Mouse (Mus musculus) ovary, postnatal 36 days (tissue): ENCODE results near the gene Nf2.

Source experiments
- DNase-seq: peaks from one replicate; pipeline ENCODE4 v3.0.0; 2022; ENCODE audit warnings: low spot score, mixed read lengths

Nf2 gene

DNA sequence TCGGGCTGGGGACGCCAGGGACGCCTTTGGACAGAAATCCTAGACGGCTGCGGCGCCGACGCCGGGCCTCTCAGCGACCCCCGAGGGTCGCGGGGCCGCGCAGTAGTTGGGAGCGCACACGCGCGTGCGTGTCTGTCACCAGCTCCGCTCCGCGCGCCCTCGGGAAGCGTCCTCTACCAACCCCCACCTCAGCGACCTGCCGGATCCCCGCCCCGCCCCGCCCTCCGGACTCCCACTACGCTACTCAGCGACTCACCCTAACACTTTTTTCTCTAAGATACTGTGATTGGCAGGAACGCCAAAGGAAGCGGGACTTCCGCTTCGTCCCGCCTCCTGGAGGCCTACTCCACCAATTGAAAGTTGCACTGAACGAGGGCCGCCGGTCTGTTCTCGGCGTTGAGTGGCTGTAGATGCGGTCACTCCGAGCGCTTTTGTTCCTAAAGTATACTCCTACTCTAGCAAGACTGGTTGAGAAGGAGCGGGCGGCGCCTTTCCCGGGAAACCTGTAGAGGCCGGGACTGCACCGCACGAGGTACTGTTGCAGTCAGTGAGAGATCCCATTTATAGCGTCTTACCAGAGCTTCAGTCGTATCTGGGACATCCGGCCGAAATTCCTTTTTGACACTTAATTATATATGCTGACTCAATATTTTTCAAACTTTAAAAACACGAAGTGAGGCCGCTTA is at the start of gene Nf2:
Gene Nf2, minus strand, starts transcription at position 279 of the 686 bp plus-strand sequence.
- peak; percentile 95 for DNase-seq

DNA sequence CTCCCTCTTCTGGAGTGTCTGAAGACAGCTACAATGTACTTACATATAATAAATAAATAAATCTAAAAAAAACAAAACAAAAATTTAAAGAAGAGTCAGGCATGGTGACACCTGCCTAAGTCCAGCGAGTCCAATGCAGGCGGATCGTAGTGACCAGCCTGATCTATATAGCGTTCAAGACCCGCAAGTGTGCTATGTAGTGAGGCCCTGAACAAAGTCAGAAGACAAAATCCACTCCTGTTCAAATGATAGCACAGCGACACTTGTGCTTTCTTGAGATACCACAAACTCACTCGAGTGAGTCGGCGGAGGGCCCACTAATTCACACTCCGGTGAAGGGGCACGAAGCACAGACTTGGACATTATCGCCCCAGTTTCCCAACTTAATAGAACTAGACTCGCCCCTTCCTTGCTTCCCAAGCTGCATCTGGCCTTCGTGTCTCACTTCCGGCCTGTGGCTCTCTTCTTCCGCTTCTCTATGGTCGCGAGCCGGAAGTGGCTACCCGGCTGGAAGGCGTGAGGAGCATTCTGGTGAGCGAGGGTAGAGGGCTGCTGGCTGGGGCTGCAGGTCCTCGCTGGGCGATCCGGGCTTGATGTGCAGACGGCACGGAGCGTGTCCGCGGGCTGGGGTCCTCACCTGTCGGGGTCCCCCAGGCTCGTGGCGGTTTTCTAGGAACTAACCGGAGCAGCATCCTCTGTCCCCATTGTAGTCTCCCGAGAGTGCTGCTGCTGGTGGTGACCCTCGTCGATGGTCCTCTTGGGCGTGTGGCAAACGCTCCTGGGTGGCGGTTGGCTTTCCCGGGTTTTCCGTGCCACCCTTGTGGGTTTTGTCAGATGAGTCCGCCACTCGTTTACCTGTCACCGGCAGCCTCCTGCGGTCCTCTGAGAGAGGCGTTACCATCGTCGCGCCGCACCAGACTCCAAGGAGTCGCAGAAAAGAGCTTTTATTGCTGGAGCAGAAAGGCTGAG is 45.8 kb upstream of the Nf2 start, which contains the start of gene Thoc5:
Gene Thoc5, plus strand, starts transcription at position 473 of the 969 bp plus-strand sequence.
- peak; percentile 77 for DNase-seq

DNA sequence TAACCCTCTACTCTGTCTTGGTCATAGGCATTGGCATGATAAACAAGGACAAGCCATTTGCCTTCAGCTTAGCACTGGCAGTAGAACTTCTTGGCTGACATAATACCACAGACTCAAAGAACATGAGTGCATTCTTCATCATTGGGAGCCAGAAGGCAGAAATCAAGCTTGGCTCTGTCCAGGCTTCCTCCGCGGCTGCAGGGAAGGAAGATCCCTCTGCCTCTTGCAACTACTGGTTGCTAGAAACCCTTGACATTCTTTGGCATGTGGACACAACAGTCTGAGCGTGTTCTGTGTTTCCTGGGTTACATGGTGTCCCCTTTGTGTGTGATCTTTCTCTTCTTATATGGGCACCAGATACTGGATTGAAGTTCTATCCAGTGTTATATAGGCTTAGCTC is 37.7 kb upstream of the Nf2 start:
- no peak for DNase-seq

DNA sequence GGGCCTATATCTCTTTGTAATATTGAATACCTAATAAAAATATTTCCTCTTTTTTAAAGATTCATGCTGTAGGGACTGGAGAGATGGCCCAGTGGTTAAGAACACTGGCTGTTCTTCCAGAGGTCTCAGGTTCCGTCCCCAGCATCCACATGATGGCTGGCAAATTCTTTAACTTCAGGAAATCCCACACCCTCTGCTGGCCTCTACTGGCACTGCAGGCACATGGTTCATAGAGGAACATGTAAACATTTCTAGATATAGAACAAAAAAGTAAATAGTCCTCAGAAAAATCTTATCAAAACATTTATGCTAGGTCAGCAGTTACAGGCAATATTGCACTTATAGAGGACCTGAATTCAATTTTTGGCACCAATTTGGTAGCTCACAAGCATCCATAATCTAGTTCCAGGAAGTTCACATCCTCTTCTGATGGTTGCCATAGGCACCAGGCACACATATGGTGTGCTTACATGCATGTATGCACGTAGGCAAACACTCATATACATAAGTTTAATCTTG is 36.1 kb upstream of the Nf2 start:
- peak; percentile 11 for DNase-seq

DNA sequence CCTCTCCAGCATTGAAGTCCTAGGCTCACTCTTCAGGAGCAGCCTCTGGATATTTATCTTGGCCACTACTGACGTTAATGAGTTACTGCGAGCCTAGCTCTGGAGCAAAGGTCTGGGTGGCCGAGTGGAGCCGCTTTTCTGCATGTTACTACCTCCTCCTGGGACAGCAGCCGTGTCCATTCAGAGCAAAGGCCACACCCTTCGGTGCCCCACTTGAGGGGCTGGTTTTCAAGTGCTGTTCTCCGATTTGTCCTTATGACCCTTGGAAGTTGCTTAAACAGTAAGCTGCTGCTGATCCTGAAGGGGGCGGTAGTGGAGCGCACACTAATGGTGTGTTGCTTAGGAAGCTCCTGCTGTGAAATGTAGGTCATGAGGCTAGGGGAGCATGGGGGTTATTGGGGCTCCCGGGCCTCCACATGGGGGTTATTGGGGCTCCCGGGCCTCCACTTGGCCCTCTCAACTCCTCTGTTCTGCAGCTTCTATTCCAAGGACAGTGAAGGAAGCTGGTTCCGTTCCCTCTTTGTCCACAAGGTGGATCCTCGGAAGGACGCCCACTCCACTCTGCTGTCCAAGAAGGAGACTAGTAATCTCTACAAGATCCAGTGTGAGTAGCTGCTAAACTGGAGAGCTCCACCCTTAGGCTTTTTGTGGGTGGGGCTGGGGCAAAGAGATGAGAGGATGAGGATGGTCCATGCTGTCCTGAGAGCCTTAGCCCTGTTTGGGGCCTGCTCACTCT is 33.7 kb upstream of the Nf2 start:
- DNase-seq, result peak; percentile 11

DNA sequence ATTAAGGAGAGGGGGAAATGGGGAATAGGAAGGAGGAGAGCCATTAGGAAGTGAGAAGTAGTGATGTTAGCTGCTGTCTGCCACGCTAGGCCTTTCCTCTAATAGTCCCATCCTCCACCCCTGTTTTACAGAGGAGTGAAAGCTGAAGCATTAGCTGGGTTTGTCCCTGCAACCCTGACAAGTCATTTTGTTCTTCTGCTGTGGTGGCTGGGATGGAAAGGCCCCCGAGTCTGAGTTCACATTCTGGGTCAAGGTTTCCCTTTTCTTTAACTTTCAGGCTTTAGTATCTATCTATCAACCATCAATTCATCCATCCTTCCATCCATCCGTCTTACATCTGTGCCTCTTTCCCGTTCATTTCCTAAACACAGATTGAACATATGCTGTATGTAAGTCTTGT is 31.8 kb upstream of the Nf2 start:
- no peak for DNase-seq

DNA sequence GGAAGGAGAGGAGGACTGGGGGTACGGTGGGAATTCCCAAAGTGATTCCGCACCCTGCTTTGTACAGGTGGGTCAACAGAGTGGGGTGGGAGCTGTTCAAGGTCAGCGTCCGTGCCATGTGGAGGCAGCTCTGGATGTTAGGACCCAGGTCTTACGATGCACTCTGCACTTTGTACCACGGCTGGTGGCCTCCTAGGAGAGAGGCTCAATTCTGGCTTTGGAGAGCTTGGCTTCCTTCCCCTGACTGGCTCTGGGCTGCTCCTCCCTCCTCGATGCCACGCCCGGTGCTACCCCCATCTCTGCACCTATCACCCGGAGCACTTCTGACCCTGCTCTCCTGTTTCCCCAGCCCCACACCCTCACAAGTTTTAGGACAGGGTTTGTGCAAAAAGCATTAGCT is 25.2 kb upstream of the Nf2 start:
- no peak for DNase-seq

DNA sequence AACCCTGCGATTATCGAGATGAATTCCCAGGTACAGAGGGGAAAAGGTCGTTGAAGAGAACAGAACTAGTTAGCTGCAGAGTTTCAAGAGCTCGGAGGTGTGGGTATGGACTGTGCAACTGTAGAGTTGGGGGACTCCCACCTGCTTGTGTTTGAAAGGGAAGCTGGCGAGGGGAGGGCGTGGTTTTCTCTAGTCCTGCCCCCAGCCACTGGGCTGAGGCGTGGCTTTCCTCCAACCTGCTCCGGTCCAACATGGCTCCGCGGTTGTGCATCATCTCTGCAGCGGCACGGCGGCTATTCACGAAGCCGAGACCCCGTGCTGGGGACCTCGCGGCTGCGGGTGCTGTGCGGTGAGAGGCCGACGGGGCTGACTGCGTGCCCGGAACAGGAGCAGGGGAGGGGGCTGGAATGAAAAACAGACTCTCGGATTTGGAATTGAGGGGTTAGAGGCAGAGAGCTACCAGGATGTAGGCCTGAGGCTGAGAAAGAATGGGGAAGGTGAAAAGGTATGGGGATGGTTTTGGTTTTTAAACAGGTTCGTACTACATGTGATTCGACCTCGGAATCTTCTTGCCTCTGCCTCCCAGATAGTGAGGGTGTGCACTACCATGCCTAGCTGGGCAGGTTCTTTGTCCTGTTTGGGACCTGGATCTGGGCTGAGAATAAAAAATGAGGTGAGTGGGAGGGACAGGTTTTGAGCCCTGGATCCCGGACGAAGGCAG is 24.6 kb upstream of the Nf2 start, which contains the start of gene Nipsnap1:
Gene Nipsnap1, plus strand, starts transcription at position 197 of the 721 bp plus-strand sequence.
- peak; percentile 73 for DNase-seq

DNA sequence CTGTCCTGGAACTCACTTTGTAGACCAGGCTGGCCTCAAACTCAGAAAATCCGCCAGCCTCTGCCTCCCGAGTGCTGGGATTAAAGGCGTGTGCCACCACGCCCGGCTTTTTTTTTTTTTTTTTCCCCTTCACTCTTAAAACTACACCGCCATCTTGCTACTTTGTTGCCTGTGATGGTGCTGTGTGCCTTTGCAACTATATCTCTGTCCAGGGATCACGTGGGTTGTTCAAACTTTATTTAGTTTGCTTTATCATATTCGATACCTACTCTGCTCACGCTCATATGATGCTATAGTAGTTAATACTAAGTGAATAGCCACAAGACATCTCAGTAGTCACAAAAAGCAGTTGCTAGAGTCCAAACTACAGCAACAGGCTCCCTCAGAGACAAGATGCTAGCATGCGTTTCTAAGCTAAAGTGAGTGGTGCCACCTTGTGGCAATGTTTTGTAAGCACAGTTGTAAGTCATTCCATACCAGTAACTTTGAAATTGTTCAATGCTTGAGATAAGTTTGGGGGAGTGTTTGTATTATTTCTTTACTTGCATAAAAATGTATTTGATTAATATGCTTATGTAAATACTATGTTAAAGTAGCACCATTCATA is 16.4 kb upstream of the Nf2 start:
- DNase-seq, result no peak

DNA sequence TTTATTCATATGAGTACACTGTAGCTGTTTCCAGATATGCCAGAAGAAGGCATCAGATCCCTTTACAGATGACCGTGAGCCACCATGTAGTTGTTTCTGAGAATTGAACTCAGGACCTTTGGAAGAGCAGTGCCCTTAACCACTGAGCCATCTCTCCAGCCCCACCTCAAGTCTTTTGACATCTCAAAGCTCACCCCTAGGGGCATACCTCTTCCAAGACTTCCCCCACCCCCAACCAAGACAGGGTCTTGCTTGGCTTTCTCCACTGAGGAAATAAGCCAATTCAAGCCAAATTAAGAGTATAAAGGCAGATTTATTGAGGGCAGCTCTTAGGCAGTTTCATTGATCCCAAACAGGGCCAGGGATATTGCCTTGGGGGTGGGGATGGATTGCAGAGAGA is 13.4 kb upstream of the Nf2 start:
- DNase-seq, result no peak

DNA sequence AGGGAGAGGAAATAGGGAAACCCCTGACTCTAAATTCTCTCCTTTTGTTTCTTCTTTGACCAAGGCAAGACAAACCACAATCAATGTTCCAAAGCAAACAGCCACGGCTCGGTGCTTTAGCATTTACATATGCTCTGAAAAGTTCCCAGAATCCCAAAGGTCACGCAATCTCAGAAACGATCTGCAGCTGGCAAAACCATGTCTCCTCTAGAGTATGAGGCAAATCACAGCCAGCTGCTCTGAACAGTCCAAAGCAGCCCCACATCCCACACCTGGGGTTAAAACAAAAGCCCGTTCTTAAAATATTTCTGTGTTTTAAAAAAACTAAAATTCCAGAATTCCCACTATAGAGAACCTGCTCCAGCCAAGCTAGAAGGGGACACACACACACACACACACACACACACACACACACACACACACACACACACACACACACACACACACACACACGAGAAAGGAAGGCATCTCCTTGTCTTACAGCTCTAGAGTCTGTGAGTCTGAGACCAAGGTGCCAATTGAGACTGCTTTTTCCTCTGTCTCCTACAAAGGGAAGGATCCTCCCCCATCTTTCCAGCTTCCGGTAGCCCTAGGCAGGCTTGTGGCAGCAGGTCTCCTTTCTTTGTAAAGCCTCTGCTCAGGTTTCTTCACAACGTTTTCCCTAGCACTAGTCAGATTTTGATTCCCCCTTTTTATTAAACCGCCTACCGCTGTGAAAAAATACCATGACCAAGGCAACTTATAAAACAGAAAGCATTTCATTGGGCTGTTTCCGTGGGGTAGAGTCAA is 12.7 kb upstream of the Nf2 start:
- no peak for DNase-seq

DNA sequence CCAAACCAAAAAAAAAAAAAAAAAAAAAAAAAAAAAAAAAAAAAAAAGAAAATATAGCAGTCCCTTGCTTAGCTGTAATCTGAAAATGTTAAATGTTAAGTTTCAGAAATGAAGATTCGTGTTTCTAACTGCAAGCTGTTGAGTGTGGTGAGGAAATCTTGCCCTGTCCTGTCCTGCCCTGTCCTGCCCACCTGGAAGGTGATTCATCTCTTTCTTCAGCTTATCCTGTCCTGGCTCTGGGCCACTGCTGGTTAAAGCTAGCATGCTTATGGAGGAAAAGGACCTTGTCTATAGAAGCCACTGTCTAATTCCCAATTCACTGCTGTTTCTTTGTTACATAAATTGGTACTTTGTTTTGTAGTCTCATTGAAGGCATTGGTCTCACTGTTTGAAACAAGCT is 11.7 kb upstream of the Nf2 start:
- no peak for DNase-seq

DNA sequence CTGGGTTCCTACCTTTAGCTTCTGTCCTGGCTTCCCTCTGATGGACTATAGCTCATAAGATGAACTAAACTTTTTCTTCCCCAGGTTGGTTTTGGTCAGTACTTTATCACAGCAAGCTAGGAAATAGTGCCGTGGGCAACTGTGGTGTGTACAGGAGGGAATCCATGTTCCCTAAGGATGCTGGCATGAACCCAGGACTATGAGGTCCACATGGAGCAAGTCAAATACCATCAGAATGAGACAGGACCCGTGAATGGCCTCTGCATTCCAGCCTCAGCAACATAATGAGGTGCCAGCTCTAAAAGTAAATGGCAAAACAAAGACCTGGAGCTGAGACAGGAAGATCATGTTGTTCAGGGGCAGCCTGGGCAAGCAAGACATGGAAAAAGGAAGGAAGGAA is 9.1 kb upstream of the Nf2 start:
- no peak for DNase-seq

DNA sequence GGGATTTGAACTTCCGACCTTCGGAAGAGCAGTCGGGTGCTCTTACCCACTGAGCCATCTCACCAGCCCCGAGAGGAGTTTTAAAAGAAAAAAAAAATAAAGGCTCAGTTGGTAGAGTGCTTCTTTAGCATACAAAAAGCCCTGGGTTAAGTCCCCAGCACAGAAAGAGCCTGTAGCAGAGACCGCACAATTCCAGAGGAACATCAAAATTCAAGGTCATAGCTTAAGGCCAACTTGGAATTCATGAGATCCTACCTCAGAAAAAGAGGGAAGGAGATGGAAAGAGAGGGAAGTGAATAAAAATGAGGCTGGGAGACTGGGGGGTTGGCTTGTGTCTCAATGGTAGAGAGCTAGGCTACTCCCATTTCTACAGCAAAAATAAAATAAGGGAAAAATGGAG is 4.8 kb upstream of the Nf2 start:
- DNase-seq, result no peak

DNA sequence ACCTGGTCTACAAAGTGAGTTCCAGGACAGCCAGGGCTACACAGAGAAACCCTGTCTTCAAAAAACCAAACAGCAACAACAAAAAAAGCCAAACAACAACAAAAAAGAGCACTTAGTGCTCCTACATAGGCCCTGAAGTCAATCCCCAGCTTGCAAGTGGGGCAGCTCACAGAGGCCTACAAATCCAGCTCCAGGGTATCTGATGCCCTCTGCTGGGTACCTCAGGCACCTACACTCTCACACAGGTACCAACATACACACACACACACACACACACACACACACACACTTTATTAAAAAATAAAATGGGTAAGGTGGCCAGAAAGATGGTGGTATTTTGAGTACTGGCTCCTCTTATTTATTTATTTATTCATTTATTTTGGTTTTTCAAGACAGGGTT is 3.7 kb upstream of the Nf2 start:
- DNase-seq, result no peak

DNA sequence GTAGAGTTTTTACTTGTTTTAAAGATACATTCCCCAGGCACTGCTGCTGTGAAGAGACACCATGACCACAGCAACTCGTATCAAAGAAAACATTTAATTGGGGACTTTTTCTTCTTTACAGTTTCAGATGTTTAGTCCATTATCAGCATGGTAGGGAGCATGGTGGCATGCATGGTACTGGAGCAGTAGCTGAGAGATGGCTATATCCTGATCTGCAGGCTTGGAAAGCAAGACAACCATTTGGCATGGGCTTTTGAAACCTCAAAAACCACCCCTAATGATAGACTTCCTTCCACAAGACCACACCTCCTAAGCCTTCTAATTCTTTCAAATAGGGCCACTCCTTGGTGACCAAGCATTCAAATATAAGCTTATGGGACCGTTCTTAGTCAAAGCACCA is 1.1 kb upstream of the Nf2 start:
- DNase-seq, result no peak

DNA sequence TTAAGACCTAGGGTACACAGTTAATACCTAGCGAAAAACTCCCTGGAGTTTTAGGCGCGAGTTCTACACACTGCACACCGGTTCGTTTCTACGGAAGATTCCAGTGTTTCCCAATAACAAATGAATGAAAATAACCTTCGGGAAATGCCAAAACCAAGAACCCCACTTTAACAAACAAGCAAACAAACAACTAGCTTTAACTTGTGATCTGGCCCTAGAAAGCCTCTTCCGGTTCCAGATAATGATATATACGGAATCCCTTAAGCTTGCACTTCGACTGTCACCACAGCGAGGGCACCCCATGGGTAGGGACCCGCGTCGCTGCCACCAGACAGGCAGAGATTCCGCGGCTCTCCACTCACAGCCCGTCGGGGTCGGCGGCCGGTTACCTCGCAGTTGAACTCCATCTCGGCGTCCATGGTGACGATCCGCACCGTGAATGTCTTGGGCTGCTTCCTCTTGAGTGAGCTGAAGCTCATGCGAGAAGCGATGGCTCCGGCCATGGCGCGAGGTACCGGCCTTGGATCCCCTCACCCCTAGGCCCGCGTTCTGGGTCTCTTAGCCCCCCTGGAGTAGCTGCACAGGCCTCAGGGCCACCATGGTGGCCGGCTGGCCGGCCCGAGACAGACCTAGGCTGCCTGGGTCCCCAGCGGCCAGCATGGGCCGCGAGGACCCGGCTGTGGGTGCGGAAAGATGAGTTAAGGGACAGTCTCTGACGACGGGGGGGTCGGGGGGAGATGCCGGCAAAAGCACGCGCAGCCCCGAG is 670 bp downstream of the Nf2 start:
- DNase-seq, result peak; percentile 49

DNA sequence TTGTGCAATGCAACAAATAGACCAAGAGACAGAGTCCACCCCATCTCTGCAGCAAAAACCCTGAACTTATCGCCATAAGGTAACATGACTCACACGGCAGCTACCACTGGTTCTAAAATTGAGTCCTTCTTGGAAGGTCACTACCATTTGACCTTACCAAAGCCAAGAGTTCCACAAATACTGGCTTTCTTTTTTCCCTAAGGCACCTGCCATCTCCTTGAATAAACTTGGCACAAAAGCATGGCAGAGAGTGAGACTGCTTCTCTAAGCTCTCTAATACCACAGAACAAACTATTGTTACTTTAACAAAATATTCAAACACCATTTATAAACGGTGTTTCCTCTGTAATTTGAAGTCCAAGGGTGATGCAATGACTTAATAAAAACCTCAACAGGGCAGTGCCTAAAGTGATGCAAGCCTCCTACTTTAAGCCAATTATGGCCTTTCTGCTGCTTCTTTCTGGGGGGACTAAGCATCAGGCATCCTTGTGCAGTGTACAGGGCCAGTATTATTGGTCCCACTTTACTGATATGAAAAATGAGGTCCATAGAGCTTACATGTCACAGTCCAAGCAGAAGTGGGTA is 8.3 kb downstream of the Nf2 start:
- DNase-seq, result no peak

DNA sequence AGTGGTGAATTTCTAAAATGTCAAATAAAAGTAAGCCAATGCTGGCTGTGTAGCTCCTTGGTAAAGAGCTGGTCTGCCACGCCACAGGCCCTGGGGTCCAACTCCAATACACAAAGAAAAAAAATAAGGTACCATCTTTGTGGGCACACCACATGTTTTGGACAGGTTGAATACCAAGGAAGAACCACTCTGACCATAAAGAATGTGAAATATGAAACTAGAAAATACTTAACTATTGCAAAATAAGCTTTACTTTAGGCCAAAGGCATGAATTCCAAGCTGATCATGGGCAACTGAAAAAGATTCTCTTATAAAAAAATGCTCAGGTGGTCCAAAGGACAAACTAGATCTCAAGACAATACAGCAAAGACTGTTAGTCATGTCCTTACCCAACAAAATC is 11.1 kb downstream of the Nf2 start:
- DNase-seq, result no peak
